Mouse (Mus musculus): ENCODE results near the gene Zmiz1. TPM values are rescaled to one million over a fixed set of nuclear protein-coding genes. Genes with fewer than 3 reads are reported as not detected.

Gene Zmiz1
- polyA plus RNA-seq, 1 experiment from 2014 or later = 34.2 TPM

DNA sequence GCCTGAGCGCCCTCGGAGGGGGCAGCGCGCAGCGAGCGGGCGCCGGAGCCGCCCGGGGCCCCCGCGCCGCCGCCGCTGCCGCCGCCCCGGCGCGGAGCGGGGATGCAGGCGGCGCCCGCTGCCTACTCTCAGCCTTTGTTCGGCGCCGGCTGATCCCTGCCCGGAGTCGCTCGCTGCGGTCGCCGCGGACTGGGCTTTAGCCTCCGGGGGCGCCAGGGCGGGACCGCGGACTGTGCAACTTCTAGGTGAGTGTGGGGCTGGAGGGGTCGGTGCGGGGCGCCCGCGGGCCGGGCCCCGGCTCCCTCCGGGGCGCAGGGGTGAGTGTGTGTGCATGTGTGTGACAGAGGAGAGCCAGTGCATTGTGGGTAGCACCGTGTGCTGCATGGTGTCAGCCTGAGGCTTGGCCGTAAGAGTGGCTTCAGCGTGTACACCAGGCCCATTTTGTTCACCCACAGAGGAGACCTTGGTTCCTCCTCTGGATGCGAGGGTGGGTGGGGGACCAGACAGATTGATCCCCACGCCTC lies 149.0 kb downstream of the Zmiz1 start:
- H3K4me1 ChIP-seq (replicated peaks) = peaks cover 84% of the 10 kb centered on the region
- peak overlapping the region; percentile 96 for H3K27ac ChIP-seq (ENCODE audit: poor library complexity, severe bottlenecking)
- peak overlapping the region; percentile 93 for H3K9ac ChIP-seq
- under 1% methylated on average over 53 of the region's 53 CpGs for WGBS
- ATAC-seq (ENCODE audit: insufficient number of reproducible peaks, low FRiP score) = peak; percentile 52
- H3K36me3 ChIP-seq = no peaks in the 10 kb centered on the region; the same call in 1 of the 2 replicates
- H3K9me3 ChIP-seq (replicated peaks) = no peaks in the 10 kb centered on the region
- H3K4me3 ChIP-seq = peak overlapping the region; percentile 77
- H3K27me3 ChIP-seq (replicated peaks) = no peaks in the 10 kb centered on the region
- peak overlapping the region; percentile 90 for H3K4me2 ChIP-seq

DNA sequence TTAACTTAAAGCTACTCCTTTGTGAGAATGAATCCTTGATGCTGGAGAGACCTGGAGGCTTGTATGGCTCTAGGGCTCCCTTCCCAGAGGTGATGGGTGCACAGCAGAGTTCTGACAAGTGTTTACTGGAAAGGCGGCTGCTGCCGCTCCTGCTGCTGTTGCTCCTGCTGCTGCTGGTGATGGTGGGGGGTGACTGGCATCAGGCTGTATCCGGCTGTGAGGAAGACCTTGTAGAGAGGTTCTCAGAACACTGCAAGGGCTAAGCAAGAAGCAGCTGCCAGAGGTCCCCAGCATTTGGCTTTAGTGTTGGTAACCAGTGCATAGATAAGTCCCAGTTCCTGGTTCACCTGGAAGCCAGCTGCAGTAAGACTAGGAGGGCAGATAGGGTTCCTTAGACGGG lies 149.6 kb downstream of the Zmiz1 start:
- H3K9me3 ChIP-seq (replicated peaks) = no peaks in the 10 kb centered on the region
- WGBS = 19% methylated on average over 4 of the region's 4 CpGs
- no peaks in the 10 kb centered on the region; the same call in 1 of the 2 replicates for H3K36me3 ChIP-seq

DNA sequence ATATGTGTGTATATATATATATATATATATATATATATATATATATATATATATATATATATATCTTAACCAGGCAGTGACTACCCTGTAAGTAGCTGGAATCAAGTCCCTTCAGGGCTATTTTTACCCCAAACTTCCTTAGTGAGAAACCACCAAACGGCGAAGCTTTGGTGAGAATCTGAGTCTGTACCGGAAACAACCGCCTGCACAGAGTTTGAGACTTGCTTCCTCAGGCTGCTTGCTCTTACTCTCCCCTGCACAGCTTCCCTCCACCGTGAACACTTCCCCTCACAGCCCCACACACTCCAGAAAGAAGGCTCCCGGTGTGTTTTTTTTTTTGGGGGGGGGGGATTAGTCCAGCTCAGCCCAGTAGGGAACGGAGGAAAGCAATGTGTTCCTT lies 150.4 kb downstream of the Zmiz1 start:
- peaks cover under 1% of the 10 kb centered on the region; the same call in 1 of the 2 replicates for H3K36me3 ChIP-seq
- no peaks in the 10 kb centered on the region for H3K9me3 ChIP-seq (replicated peaks)
- peaks cover 83% of the 10 kb centered on the region for H3K4me1 ChIP-seq (replicated peaks)
- WGBS = 56% methylated on average over 7 of the region's 7 CpGs
- H3K9ac ChIP-seq = no peak overlapping the region
- H3K27me3 ChIP-seq (replicated peaks) = no peaks in the 10 kb centered on the region
- ATAC-seq (ENCODE audit: insufficient number of reproducible peaks, low FRiP score) = no peak
- H3K4me3 ChIP-seq = no peak overlapping the region
- peak overlapping the region; percentile 31 for H3K4me2 ChIP-seq
- H3K27ac ChIP-seq (ENCODE audit: poor library complexity, severe bottlenecking) = peak overlapping the region; percentile 31; the same call in 1 of the 2 replicates

More for the DNA sequence above, 149.6 kb downstream of the Zmiz1 start:
- no peak for ATAC-seq (ENCODE audit: insufficient number of reproducible peaks, low FRiP score)
- Histone ChIP-seq H3K4me1 (replicated peaks) (peaks cover 84% of the 10 kb centered on the region), H3K4me3 (peak overlapping the region; percentile 77), H3K4me2 (peak overlapping the region; percentile 90), H3K27me3 (replicated peaks) (no peaks in the 10 kb centered on the region), H3K9ac (peak overlapping the region; percentile 93), H3K27ac (ENCODE audit: poor library complexity, severe bottlenecking) (peak overlapping the region; percentile 96)

DNA sequence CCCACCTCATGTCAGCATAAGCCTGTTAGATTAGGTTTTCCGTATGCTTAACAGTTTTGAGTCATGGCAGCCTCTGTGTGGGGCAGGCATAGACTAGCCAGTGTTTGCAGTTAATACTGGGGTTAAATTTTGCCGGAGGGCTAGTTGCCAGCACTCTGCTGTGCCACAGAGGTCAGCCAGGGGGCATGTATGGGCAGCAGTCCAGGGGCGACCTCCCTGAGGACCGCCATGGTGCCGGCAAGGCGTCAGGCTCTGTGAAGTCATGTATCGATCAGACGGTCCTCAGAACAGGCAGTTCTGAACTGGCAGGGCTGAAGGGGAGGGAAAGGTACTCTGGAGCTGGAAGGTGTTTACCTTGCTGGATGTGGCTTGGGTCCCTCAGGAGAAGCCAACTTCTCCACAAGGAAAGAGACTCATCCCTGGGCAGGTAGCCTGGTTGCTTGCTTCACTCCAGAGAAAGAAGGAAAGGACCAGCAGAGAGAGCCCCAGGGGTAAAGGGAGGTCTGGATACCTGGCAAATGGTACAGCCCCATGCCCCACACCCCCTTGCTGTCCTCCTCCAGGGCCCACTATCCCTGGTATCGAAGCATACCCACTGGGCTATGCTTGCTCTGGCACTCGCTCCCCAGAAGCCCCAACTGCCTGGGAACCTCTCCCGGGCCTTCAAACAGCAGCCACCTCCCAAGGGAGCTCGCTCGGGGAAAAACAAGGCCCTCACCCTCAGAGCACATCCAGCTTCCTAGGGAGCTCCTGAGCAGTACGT lies 151.6 kb downstream of the Zmiz1 start:
- Histone ChIP-seq H3K4me3 (no peak overlapping the region), H3K4me1 (replicated peaks) (peaks cover 86% of the 10 kb centered on the region), H3K27ac (ENCODE audit: poor library complexity, severe bottlenecking) (peak overlapping the region; percentile 65), H3K9me3 (replicated peaks) (no peaks in the 10 kb centered on the region), H3K27me3 (replicated peaks) (no peaks in the 10 kb centered on the region), H3K36me3 (peaks cover 4% of the 10 kb centered on the region; the same call in 1 of the 2 replicates), H3K9ac (peak overlapping the region; percentile 16), H3K4me2 (peak overlapping the region; percentile 31)
- ATAC-seq (ENCODE audit: insufficient number of reproducible peaks, low FRiP score) = no peak
- WGBS = 53% methylated on average over 14 of the region's 14 CpGs

DNA sequence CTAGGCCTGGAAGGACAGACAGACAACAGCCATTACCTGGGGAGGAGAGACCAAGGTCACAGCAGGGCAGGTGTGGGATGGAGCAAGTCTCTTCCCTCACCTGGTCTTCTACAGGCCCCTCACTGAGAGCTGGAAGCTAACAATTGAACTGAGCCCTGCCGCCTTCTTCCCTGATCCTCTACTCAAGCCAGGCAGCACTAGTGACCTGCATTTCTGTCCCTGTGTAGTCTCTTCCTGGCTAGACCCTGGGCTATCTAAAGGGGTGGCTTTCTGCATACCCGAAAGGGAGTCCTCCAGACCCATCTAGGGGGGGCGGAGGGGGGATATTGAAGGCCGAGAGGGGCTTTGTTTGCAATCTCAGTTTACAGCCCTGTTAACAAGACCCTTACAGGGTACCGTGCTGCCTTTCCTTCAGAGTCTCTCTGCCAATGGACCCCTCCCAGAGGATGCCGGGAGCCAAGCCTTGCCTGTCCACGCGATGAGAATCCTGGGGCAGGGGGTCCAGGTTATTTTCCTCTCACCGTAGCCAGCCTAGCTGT lies 152.2 kb downstream of the Zmiz1 start:
- H3K4me2 ChIP-seq = peak overlapping the region; percentile 31; the same call in 1 of the 2 replicates
- H3K4me3 ChIP-seq = no peak overlapping the region
- 51% methylated on average over 9 of the region's 9 CpGs for WGBS
- no peak for ATAC-seq (ENCODE audit: insufficient number of reproducible peaks, low FRiP score)
- H3K27ac ChIP-seq (ENCODE audit: poor library complexity, severe bottlenecking) = peak overlapping the region; percentile 65
- no peaks in the 10 kb centered on the region for H3K9me3 ChIP-seq (replicated peaks)
- no peaks in the 10 kb centered on the region for H3K27me3 ChIP-seq (replicated peaks)
- peaks cover 4% of the 10 kb centered on the region; the same call in 1 of the 2 replicates for H3K36me3 ChIP-seq
- H3K4me1 ChIP-seq (replicated peaks) = peaks cover 86% of the 10 kb centered on the region
- peak overlapping the region; percentile 16 for H3K9ac ChIP-seq

DNA sequence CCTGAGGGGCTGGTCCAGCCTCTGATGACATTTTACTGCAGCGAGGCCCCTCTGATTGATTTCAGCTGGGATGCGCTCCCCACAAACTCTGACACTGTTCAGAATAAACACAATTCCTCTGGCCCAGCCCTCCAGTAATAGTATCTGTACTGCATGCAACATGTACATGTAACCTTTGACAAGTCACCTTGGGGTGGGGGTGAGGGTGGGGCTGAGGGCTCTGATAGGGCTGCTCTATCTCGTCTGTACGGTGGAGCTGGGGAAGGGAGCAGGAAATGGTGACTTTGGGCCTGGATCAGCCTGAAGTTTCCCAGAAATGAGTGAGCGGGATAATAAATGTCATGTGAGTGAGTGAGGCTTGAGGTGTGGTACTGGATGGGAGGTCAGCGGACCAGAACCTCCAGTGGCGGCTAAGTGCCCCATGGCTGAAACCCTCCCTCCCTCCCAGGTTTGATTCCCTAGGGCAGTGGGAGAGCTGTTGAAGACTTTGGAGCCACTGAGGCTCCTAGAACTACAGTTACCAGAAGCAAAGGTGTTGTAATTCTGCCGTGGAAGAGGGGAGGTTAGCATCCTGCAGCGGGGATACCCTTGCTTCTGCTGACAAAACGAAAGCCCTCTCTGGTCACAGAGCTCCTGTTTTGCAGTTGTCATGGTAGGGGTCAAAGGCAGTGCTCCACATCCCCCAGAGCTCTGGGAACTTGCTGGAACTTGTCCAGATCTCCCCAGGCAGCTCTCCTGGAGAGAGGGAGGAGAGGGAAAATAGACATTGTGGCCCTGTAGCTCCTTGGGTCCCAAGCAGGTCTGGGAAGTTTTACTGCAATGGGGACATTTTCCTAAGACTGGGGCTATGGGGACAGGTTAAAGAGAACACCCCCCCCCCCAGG lies 153.1 kb downstream of the Zmiz1 start:
- Histone ChIP-seq H3K36me3 (peaks cover 7% of the 10 kb centered on the region; the same call in 1 of the 2 replicates), H3K27ac (ENCODE audit: poor library complexity, severe bottlenecking) (peak overlapping the region; percentile 65), H3K4me1 (replicated peaks) (peaks cover 87% of the 10 kb centered on the region), H3K27me3 (replicated peaks) (no peaks in the 10 kb centered on the region), H3K9ac (peak overlapping the region; percentile 16), H3K9me3 (replicated peaks) (no peaks in the 10 kb centered on the region), H3K4me3 (no peak overlapping the region), H3K4me2 (peak overlapping the region; percentile 9; the same call in 1 of the 2 replicates)
- whole genome bisulfite sequencing = 52% methylated on average over 10 of the region's 10 CpGs
- no peak for ATAC-seq (ENCODE audit: insufficient number of reproducible peaks, low FRiP score)

DNA sequence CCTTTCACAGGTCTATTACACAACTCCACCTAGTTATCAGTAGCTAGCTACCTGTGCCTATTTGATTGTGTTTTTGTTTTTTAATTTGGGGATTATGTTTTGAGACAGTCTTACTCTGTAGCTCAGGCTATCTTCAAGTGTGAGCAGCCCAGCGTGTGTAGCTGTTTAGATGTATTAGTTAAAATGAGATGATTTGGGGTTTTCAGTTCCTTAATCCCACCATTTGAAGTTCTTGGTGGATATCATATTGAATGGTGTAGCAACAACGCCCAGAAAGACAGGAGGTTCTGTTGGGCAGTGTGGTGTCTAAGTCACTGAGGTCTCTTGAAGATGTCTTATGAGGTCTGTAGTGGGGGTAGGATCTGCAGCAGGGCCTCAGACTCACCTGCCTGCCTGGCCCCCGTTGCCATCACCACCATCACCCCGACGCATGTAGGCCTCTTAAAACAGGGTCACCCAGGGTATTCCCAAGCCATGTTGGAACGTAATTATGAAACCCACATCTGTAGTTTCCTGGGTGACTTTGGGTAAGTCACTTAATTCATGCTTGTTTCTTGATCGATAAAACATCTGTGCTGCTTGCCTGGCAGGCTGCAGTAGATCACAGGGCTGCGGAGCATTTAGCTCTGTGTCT lies 155.1 kb downstream of the Zmiz1 start:
- Histone ChIP-seq H3K36me3 (peaks cover 24% of the 10 kb centered on the region), H3K4me1 (replicated peaks) (peaks cover 85% of the 10 kb centered on the region), H3K4me3 (no peak overlapping the region), H3K9me3 (replicated peaks) (no peaks in the 10 kb centered on the region), H3K4me2 (no peak overlapping the region), H3K27me3 (replicated peaks) (no peaks in the 10 kb centered on the region), H3K27ac (ENCODE audit: poor library complexity, severe bottlenecking) (no peak overlapping the region), H3K9ac (no peak overlapping the region; the same call in 1 of the 2 replicates)
- no peak for ATAC-seq (ENCODE audit: insufficient number of reproducible peaks, low FRiP score)
- WGBS = 86% methylated on average over 8 of the region's 8 CpGs

DNA sequence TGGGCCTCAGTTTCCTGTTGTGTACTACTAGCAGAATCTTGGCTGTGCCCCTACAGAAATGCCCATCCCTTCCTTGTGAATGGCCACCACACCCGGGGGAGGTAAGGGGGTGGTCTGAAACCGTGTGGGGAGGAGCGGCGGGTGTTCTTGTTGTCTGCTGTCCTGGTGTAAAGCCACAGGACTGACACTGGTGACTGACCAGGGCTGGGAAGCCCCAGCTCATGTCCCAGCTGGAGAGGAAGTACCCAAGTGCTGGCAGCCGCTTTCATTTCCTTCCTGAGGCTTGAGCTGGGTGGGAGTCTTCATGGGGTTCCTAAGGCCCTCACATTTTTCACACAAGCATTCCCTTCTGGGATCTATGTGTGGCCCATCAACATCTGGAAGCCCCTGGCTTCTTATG lies 155.7 kb downstream of the Zmiz1 start:
- 0 out of 2 replicates have a peak overlapping the region, but pooled peaks have one; percentile 0 for H3K27ac ChIP-seq (ENCODE audit: poor library complexity, severe bottlenecking)
- WGBS = 57% methylated on average over 5 of the region's 5 CpGs
- H3K4me3 ChIP-seq = no peak overlapping the region
- H3K9me3 ChIP-seq (replicated peaks) = no peaks in the 10 kb centered on the region
- no peak for ATAC-seq (ENCODE audit: insufficient number of reproducible peaks, low FRiP score)
- H3K36me3 ChIP-seq = peaks cover 29% of the 10 kb centered on the region
- H3K9ac ChIP-seq = peak overlapping the region; percentile 30; the same call in 1 of the 2 replicates
- H3K27me3 ChIP-seq (replicated peaks) = no peaks in the 10 kb centered on the region
- no peak overlapping the region for H3K4me2 ChIP-seq
- peaks cover 87% of the 10 kb centered on the region for H3K4me1 ChIP-seq (replicated peaks)

DNA sequence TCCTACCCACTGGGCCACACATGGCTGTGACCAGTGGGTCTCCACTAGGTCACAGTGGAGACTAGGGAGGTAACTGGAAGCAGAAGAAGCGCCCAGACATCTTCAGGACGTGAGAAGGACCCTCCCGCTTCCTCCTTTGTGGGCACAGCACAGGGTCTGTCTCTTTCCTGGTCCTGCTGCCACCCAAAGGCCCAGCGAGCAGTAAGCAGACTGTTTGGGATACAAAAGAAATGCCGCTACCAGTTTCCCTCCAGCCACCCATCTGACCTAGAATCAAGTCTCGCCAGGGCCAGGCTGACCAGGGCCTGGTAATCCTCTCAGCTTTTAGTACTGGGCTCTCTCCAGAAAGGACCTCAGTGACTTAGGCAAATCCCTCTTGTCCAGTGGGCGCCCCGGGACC lies 156.6 kb downstream of the Zmiz1 start:
- Histone ChIP-seq H3K27ac (ENCODE audit: poor library complexity, severe bottlenecking) (no peak overlapping the region), H3K4me1 (replicated peaks) (peaks cover 87% of the 10 kb centered on the region), H3K27me3 (replicated peaks) (no peaks in the 10 kb centered on the region), H3K4me2 (no peak overlapping the region), H3K36me3 (peaks cover 29% of the 10 kb centered on the region), H3K9me3 (replicated peaks) (no peaks in the 10 kb centered on the region), H3K9ac (no peak overlapping the region), H3K4me3 (no peak overlapping the region)
- 79% methylated on average over 8 of the region's 8 CpGs for WGBS
- no peak for ATAC-seq (ENCODE audit: insufficient number of reproducible peaks, low FRiP score)

DNA sequence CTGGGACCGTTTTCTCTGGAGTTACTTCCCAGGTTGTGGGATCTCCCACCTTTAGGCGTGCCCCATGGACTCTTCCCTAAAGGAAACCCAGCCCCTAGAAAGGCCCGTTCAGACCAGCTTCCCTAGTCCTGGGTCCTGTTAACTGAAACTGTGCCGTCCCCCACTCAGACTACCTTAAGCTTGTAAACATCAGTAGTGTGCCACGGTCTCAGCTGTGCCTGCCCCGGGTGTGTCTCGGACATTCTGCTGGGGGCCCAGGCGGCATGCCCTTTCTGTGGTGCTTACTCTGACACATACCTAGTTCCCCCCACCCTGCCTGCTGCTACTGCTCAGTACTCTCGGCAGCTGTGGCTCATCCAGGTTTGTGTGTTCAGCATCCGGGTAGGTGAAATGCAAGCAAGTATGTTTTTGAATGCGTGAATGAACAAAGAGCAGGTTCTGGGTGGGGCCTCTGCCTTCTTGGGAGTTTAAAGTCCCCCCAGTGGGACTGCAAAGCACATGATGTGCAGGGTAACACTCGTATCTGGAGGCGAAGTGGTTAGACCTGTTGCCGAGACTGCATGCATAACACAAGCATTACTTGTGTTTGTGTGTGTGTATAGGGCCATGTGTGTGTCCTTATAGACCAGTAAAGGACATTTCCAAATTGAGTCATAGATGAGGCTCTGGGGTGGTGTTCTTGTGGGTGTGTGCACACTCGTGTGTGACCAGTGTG lies 157.2 kb downstream of the Zmiz1 start:
- H3K4me3 ChIP-seq = no peak overlapping the region
- H3K27me3 ChIP-seq (replicated peaks) = no peaks in the 10 kb centered on the region
- ATAC-seq (ENCODE audit: insufficient number of reproducible peaks, low FRiP score) = no peak
- H3K4me1 ChIP-seq (replicated peaks) = peaks cover 87% of the 10 kb centered on the region
- H3K27ac ChIP-seq (ENCODE audit: poor library complexity, severe bottlenecking) = no peak overlapping the region
- peaks cover 29% of the 10 kb centered on the region for H3K36me3 ChIP-seq
- no peak overlapping the region for H3K4me2 ChIP-seq
- H3K9me3 ChIP-seq (replicated peaks) = no peaks in the 10 kb centered on the region
- WGBS = 79% methylated on average over 15 of the region's 15 CpGs
- H3K9ac ChIP-seq = peak overlapping the region; percentile 34; the same call in 1 of the 2 replicates

All from heart, embryonic 12.5 days (tissue).